Mouse (Mus musculus) midbrain, embryonic 13.5 days (tissue): Measurements from ENCODE around the gene Snx30. TPM values are rescaled to one million over a fixed set of nuclear protein-coding genes. Genes with fewer than 3 reads are reported as not detected.
A peak's percentile ranks its signal among the peaks of the same experiment; 100 is the strongest.
"Not testable (repeated sequence)": the region's sequence is repeated elsewhere in the genome, so short reads cannot be mapped to it uniquely, and the experiment has no call there.

ENCODE experiments used
- ATAC-seq: fragments of 200-750 bp; cut with Nextera tagmentation; 2 replicates; pipeline ENCODE4 v1.8.0; 2017; ENCODE audit warnings: mild to moderate bottlenecking, moderate TSS enrichment, moderate library complexity
- H3K27ac ChIP-seq: fragments of 300-500 bp; sonication (generic); 2 replicates; pipeline ENCODE4 v1.5.1; 2015; ENCODE audit warnings: inconsistent platforms, mild to moderate bottlenecking, moderate library complexity
- H3K27me3 ChIP-seq: fragments of 300-500 bp; sonication (generic); 2 replicates; pipeline ENCODE4 v1.6.1; 2015; ENCODE audit warnings: mild to moderate bottlenecking, inconsistent platforms
- H3K36me3 ChIP-seq: fragments of 300-500 bp; sonication (generic); 2 replicates; pipeline ENCODE4 v1.6.1; 2015; ENCODE audit warnings: mild to moderate bottlenecking, inconsistent platforms
- H3K4me1 ChIP-seq: fragments of 300-500 bp; sonication (generic); replicated peaks from 2 replicates; pipeline ENCODE4 v1.6.1; 2015; ENCODE audit warnings: inconsistent platforms
- H3K4me2 ChIP-seq: fragments of 300-500 bp; sonication (generic); replicated peaks from 2 replicates; pipeline ENCODE4 v1.6.1; 2015; ENCODE audit warnings: moderate library complexity, mild to moderate bottlenecking, inconsistent platforms
- H3K4me3 ChIP-seq: fragments of 300-500 bp; sonication (generic); replicated peaks from 2 replicates; pipeline ENCODE4 v1.5.1; 2015; ENCODE audit warnings: mild to moderate bottlenecking, inconsistent platforms
- H3K9ac ChIP-seq: fragments of 300-500 bp; sonication (generic); replicated peaks from 2 replicates; pipeline ENCODE4 v1.6.1; 2015; ENCODE audit warnings: mild to moderate bottlenecking, inconsistent platforms
- H3K9me3 ChIP-seq: fragments of 300-500 bp; sonication (generic); 2 replicates; pipeline ENCODE4 v1.6.1; 2016; ENCODE audit warnings: mild to moderate bottlenecking, inconsistent platforms
- WGBS: fragments of 180-500 bp; shearing (Covaris S2); methylation state at CpG from one replicate; pipeline ENCODE4 v1.1.7; 2015; 5-methylcytosine and 5-hydroxymethylcytosine counted together
- polyA plus RNA-seq: library from polyadenylated mRNA; unstranded; fragments of >200 nt; fragmentation: Nextera tagmentation; extraction: Ambion mirVana; gene quantifications from 2 replicates; pipeline ENCODE4 v1.2.1, GENCODE M21; 2015

Snx30 gene
- polyA plus RNA-seq, 1 experiment from 2014 or later, result 14.3 TPM

- Histone ChIP-seq H3K27me3 (no peaks in the 10 kb centered on the region), H3K9me3 (no peaks in the 10 kb centered on the region), H3K27ac (no peak overlapping the region), H3K36me3 (peaks cover 12% of the 10 kb centered on the region), H3K4me2 (no peak overlapping the region), H3K4me3 (no peak overlapping the region), H3K4me1 (peaks cover 13% of the 10 kb centered on the region), H3K9ac (no peak overlapping the region)
- ATAC-seq, result no peak
- 76% methylated on average over 3 of the region's 3 CpGs for WGBS
These were observed 27.8 kb upstream of the Snx30 start for GRCm38 (mm10) chr4:59777828-59778227.

GRCm38 (mm10) chr4:59780568-59780967 lies 25.1 kb upstream of the Snx30 start:
- no peak overlapping the region for H3K4me3 ChIP-seq

GRCm38 (mm10) chr4:59782853-59783684 lies 22.6 kb upstream of the Snx30 start:
- under 1% methylated on average over 47 of the region's 47 CpGs for WGBS
- H3K4me2 ChIP-seq, result peak overlapping the region; percentile 90

More at GRCm38 (mm10) chr4:59780568-59780967, 25.1 kb upstream of the Snx30 start:
- Histone ChIP-seq H3K36me3 (no peaks in the 10 kb centered on the region; the same call in 1 of the 2 replicates), H3K9me3 (no peaks in the 10 kb centered on the region), H3K27ac (no peak overlapping the region), H3K4me2 (no peak overlapping the region), H3K27me3 (no peaks in the 10 kb centered on the region), H3K9ac (no peak overlapping the region), H3K4me1 (peaks cover 13% of the 10 kb centered on the region)
- no peak for ATAC-seq
- WGBS, result 25% methylated on average over 1 of the region's 1 CpGs

GRCm38 (mm10) chr4:59783685-59784279 lies 21.9 kb upstream of the Snx30 start:
- no peaks in the 10 kb centered on the region for H3K9me3 ChIP-seq
- H3K27me3 ChIP-seq, result no peaks in the 10 kb centered on the region
- peak overlapping the region; percentile 89 for H3K9ac ChIP-seq
- WGBS, result 1% methylated on average over 36 of the region's 36 CpGs
- peaks cover 13% of the 10 kb centered on the region for H3K4me1 ChIP-seq
- peak overlapping the region; percentile 98 for H3K4me3 ChIP-seq
- no peaks in the 10 kb centered on the region for H3K36me3 ChIP-seq
- peak; percentile 97 for ATAC-seq
- peak overlapping the region; percentile 90 for H3K4me2 ChIP-seq
- H3K27ac ChIP-seq, result peak overlapping the region; percentile 73

More at GRCm38 (mm10) chr4:59782853-59783684, 22.6 kb upstream of the Snx30 start:
- peak overlapping the region; percentile 89 for H3K9ac ChIP-seq
- peak overlapping the region; percentile 98 for H3K4me3 ChIP-seq
- peak; percentile 12 for ATAC-seq
- no peaks in the 10 kb centered on the region; the same call in 1 of the 2 replicates for H3K36me3 ChIP-seq
- no peaks in the 10 kb centered on the region for H3K9me3 ChIP-seq
- H3K4me1 ChIP-seq, result peaks cover 13% of the 10 kb centered on the region
- H3K27ac ChIP-seq, result peak overlapping the region; percentile 73
- no peaks in the 10 kb centered on the region for H3K27me3 ChIP-seq

- H3K9ac ChIP-seq, result no peak overlapping the region
- H3K4me1 ChIP-seq, result peaks cover 13% of the 10 kb centered on the region
- no peak overlapping the region for H3K4me3 ChIP-seq
- 22% methylated on average over 2 of the region's 2 CpGs for WGBS
- H3K27me3 ChIP-seq, result no peaks in the 10 kb centered on the region
- ATAC-seq, result no peak
- no peaks in the 10 kb centered on the region for H3K36me3 ChIP-seq
- H3K9me3 ChIP-seq, result no peaks in the 10 kb centered on the region
- H3K27ac ChIP-seq, result no peak overlapping the region
- H3K4me2 ChIP-seq, result no peak overlapping the region
These were observed 20.2 kb upstream of the Snx30 start for GRCm38 (mm10) chr4:59785412-59785811.

GRCm38 (mm10) chr4:59786661-59787060 lies 19.0 kb upstream of the Snx30 start:
- 2% methylated on average over 7 of the region's 7 CpGs for WGBS
- Histone ChIP-seq H3K4me3 (no peak overlapping the region), H3K4me1 (peaks cover 10% of the 10 kb centered on the region), H3K9me3 (no peaks in the 10 kb centered on the region), H3K36me3 (no peaks in the 10 kb centered on the region), H3K27ac (no peak overlapping the region), H3K27me3 (no peaks in the 10 kb centered on the region), H3K4me2 (no peak overlapping the region), H3K9ac (no peak overlapping the region)
- ATAC-seq, result no peak

- Histone ChIP-seq H3K9me3 (no peaks in the 10 kb centered on the region), H3K9ac (no peak overlapping the region), H3K36me3 (no peaks in the 10 kb centered on the region), H3K4me3 (no peak overlapping the region), H3K4me1 (peaks cover 6% of the 10 kb centered on the region), H3K27me3 (no peaks in the 10 kb centered on the region), H3K4me2 (no peak overlapping the region), H3K27ac (no peak overlapping the region)
- ATAC-seq, result no peak
- 69% methylated on average over 6 of the region's 6 CpGs for WGBS
These were observed 18.5 kb upstream of the Snx30 start for GRCm38 (mm10) chr4:59787126-59787525.

GRCm38 (mm10) chr4:59789015-59789414 lies 16.6 kb upstream of the Snx30 start:
- H3K9ac ChIP-seq, result no peak overlapping the region
- no peak overlapping the region for H3K27ac ChIP-seq
- H3K36me3 ChIP-seq, result no peaks in the 10 kb centered on the region
- no peak overlapping the region for H3K4me2 ChIP-seq
- no peaks in the 10 kb centered on the region for H3K4me1 ChIP-seq
- H3K27me3 ChIP-seq, result no peaks in the 10 kb centered on the region
- no peaks in the 10 kb centered on the region for H3K9me3 ChIP-seq
- H3K4me3 ChIP-seq, result no peak overlapping the region
- ATAC-seq, result no peak

- not testable (repeated sequence) for H3K27me3 ChIP-seq, ATAC-seq, H3K4me2 ChIP-seq, H3K9me3 ChIP-seq, H3K9ac ChIP-seq, H3K4me3 ChIP-seq, H3K36me3 ChIP-seq, H3K27ac ChIP-seq, H3K4me1 ChIP-seq
- 88% methylated on average over 2 of the region's 2 CpGs for WGBS
These were observed 12.0 kb upstream of the Snx30 start for GRCm38 (mm10) chr4:59793626-59794025.

- Histone ChIP-seq H3K4me3 (no peak overlapping the region), H3K36me3 (no peaks in the 10 kb centered on the region), H3K4me2 (no peak overlapping the region), H3K9me3 (no peaks in the 10 kb centered on the region), H3K9ac (no peak overlapping the region), H3K4me1 (no peaks in the 10 kb centered on the region), H3K27ac (no peak overlapping the region), H3K27me3 (no peaks in the 10 kb centered on the region)
- WGBS, result 83% methylated on average over 2 of the region's 2 CpGs
- no peak for ATAC-seq
These were observed 11.5 kb upstream of the Snx30 start for GRCm38 (mm10) chr4:59794116-59794515.

- no peak overlapping the region for H3K4me2 ChIP-seq
- no peaks in the 10 kb centered on the region for H3K27me3 ChIP-seq
- H3K9ac ChIP-seq, result no peak overlapping the region
- no peaks in the 10 kb centered on the region for H3K9me3 ChIP-seq
- no peak overlapping the region for H3K27ac ChIP-seq
- H3K4me1 ChIP-seq, result no peaks in the 10 kb centered on the region
- no peak for ATAC-seq
- H3K36me3 ChIP-seq, result no peaks in the 10 kb centered on the region
- 86% methylated on average over 2 of the region's 2 CpGs for WGBS
- H3K4me3 ChIP-seq, result no peak overlapping the region
These were observed 9.7 kb upstream of the Snx30 start for GRCm38 (mm10) chr4:59795788-59796455.

- no peak overlapping the region for H3K4me3 ChIP-seq
- no peak overlapping the region for H3K4me2 ChIP-seq
- no peak overlapping the region for H3K27ac ChIP-seq
- H3K4me1 ChIP-seq, result 0 out of 2 replicates have a peak, but pooled peaks cover 3% of the 10 kb centered on the region
- no peaks in the 10 kb centered on the region for H3K27me3 ChIP-seq
- ATAC-seq, result no peak
- H3K36me3 ChIP-seq, result no peaks in the 10 kb centered on the region
- 87% methylated on average over 5 of the region's 5 CpGs for WGBS
- no peaks in the 10 kb centered on the region for H3K9me3 ChIP-seq
- no peak overlapping the region for H3K9ac ChIP-seq
These were observed 5.5 kb upstream of the Snx30 start for GRCm38 (mm10) chr4:59800181-59800580.
